13 mouse cellular contexts compared by ENCODE assay signal in genomic region chr10:127877681-127878080, GRCm38 (mm10). TPM values are rescaled to one million over a fixed set of nuclear protein-coding genes. Genes with fewer than 3 reads are reported as not detected.
DNase-seq lines count a peak whose midpoint lies in the region; ATAC-seq lines count a peak whose summit lies in the region.
"Had no signal": no experiment of that assay in that cellular context is flagged by ENCODE, and none has a peak within 500 bp of the region (broad histone marks: within the 10 kb centered on the region; RNA-seq: fewer than 3 reads in every experiment).

No protein-coding gene starts in this region.

- intact Hi-C loops in left cerebral cortex, postnatal 14 days (cut with DNase I): no loop called here

- peak; percentile 34 for DNase-seq in A20 (ENCODE audit: low read depth, low spot score)
- peak; percentile 34 for DNase-seq in liver
- DNase-seq in lung, postnatal 14 days: peak; percentile 40
- no peak for DNase-seq in layer of hippocampus, adult 9-10 months (ENCODE audit: low spot score)
- no peak for DNase-seq in ovary, postnatal 10 days (ENCODE audit: low spot score)
- DNase-seq in gastrocnemius, postnatal 4 days (ENCODE audit: low spot score in 2 of 2): no peak
- no peak for DNase-seq in left cerebral cortex, postnatal 14 days (ENCODE audit: low spot score in 2 of 2)

- no peaks in the 10 kb centered on the region for H3K27me3 ChIP-seq in intestine, embryonic 16.5 days (replicated peaks; ENCODE audit: control insufficient read depth, insufficient read depth, low read length)
- H3K27me3 ChIP-seq: embryonic facial prominence, embryonic 15.5 days; neural tube, embryonic 13.5 days had no signal

- peak overlapping the region; percentile 44 for H3K4me2 ChIP-seq in intestine, embryonic 16.5 days (ENCODE audit: low read depth, low read length)
- H3K4me2 ChIP-seq: embryonic facial prominence, embryonic 15.5 days; neural tube, embryonic 13.5 days had no signal

- H3K9ac ChIP-seq in intestine, embryonic 16.5 days (ENCODE audit: low read depth, low read length): no peak overlapping the region
- H3K9ac ChIP-seq: embryonic facial prominence, embryonic 15.5 days; neural tube, embryonic 13.5 days had no signal

- 33% methylated on average over 2 of the region's 2 CpGs for WGBS in intestine, embryonic 16.5 days

- peak; percentile 84 for ATAC-seq in intestine, embryonic 16.5 days
- ATAC-seq: activated CD4-positive, CD25-positive, alpha-beta regulatory T cell, adult 4 months had no signal

- H3K27ac ChIP-seq in intestine, embryonic 16.5 days (ENCODE audit: low read length): peak overlapping the region; percentile 94
- H3K27ac ChIP-seq: embryonic facial prominence, embryonic 15.5 days; neural tube, embryonic 13.5 days had no signal

- peaks cover 13% of the 10 kb centered on the region; the same call in 1 of the 2 replicates for H3K4me1 ChIP-seq in intestine, embryonic 16.5 days (ENCODE audit: control insufficient read depth, insufficient read depth, low read length)
- H3K4me1 ChIP-seq: embryonic facial prominence, embryonic 15.5 days; neural tube, embryonic 13.5 days had no signal

- no peaks in the 10 kb centered on the region for H3K9me3 ChIP-seq in intestine, embryonic 16.5 days (ENCODE audit: control insufficient read depth, low read length)
- H3K9me3 ChIP-seq: embryonic facial prominence, embryonic 15.5 days; neural tube, embryonic 13.5 days had no signal

- H3K36me3 ChIP-seq in intestine, embryonic 16.5 days (ENCODE audit: control insufficient read depth, insufficient read depth, low read length): no peaks in the 10 kb centered on the region
- H3K36me3 ChIP-seq: embryonic facial prominence, embryonic 15.5 days; neural tube, embryonic 13.5 days had no signal

- H3K4me3 ChIP-seq in intestine, embryonic 16.5 days (ENCODE audit: low read length): peak overlapping the region; percentile 19; the same call in 1 of the 2 replicates
- H3K4me3 ChIP-seq: embryonic facial prominence, embryonic 15.5 days; neural tube, embryonic 13.5 days had no signal

RNA-seq across cellular contexts. Expression of gene Rdh7, which starts 10.9 kb away (rescaled TPM):
- polyA plus RNA-seq in intestine, embryonic 16.5 days (2015; fragmentation: Nextera tagmentation; extraction: Ambion mirVana): 0.86 and 1.1 TPM in 2 replicates
- under 1 TPM in 1 of 2 experiments, not detected in 1; 0.52 TPM for total RNA-seq in gastrocnemius, postnatal 4 days (2021)
- total RNA-seq in left cerebral cortex, postnatal 14 days (2021): not detected
- total RNA-seq: layer of hippocampus, postnatal 10 days had no signal
- polyA plus RNA-seq: activated CD4-positive, CD25-positive, alpha-beta regulatory T cell, adult 4 months; embryonic facial prominence, embryonic 15.5 days; heart, postnatal 0 days; neural tube, embryonic 13.5 days had no signal

RNA-seq across cellular contexts. Expression of gene Rdh16f2, which starts 11.4 kb away (rescaled TPM):
- polyA plus RNA-seq in intestine, embryonic 16.5 days (2015; fragmentation: Nextera tagmentation; extraction: Ambion mirVana): 0.27 and 0.49 TPM in 2 replicates
- total RNA-seq in gastrocnemius, postnatal 4 days (2021): not detected
- total RNA-seq in left cerebral cortex, postnatal 14 days (2021): not detected
- total RNA-seq: layer of hippocampus, postnatal 10 days had no signal
- polyA plus RNA-seq: activated CD4-positive, CD25-positive, alpha-beta regulatory T cell, adult 4 months; embryonic facial prominence, embryonic 15.5 days; heart, postnatal 0 days; neural tube, embryonic 13.5 days had no signal

RNA-seq across cellular contexts. Expression of gene Sdr9c7, which starts 20.6 kb away (rescaled TPM):
- 0.17 and 0.33 TPM in 2 replicates for polyA plus RNA-seq in intestine, embryonic 16.5 days (2015; fragmentation: Nextera tagmentation; extraction: Ambion mirVana)
- total RNA-seq in gastrocnemius, postnatal 4 days (2021): not detected
- total RNA-seq in left cerebral cortex, postnatal 14 days (2021): not detected
- total RNA-seq: layer of hippocampus, postnatal 10 days had no signal
- polyA plus RNA-seq: activated CD4-positive, CD25-positive, alpha-beta regulatory T cell, adult 4 months; heart, postnatal 0 days; neural tube, embryonic 13.5 days had no signal

RNA-seq across cellular contexts. Expression of gene Rdh19, which starts 28.0 kb away (rescaled TPM):
- not detected in 2 replicates for polyA plus RNA-seq in intestine, embryonic 16.5 days (2015; fragmentation: Nextera tagmentation; extraction: Ambion mirVana)
- total RNA-seq in gastrocnemius, postnatal 4 days (2021): not detected
- total RNA-seq in left cerebral cortex, postnatal 14 days (2021): not detected
- total RNA-seq: layer of hippocampus, postnatal 10 days had no signal
- polyA plus RNA-seq: activated CD4-positive, CD25-positive, alpha-beta regulatory T cell, adult 4 months; embryonic facial prominence, embryonic 15.5 days; heart, postnatal 0 days; neural tube, embryonic 13.5 days had no signal

Comparison
In these comparisons a context has a peak if more than half of its experiments do, and no peak if none do; other contexts are left out.
1. DNase-seq: peak in A20 (single experiment), liver (single experiment) and lung, postnatal 14 days (single experiment); none in layer of hippocampus, adult 9-10 months (single experiment), ovary, postnatal 10 days (single experiment), gastrocnemius, postnatal 4 days (0 of 2) and left cerebral cortex, postnatal 14 days (0 of 2).